Mouse (Mus musculus) ZHBTc4 (cell line): ENCODE results near the gene Atp8b3.

Experiments
- DNase-seq: peaks from one replicate; pipeline ENCODE4 v3.0.0-alpha.2; 2011; ENCODE audit warnings: low read depth, low spot score

Gene Atp8b3

DNA sequence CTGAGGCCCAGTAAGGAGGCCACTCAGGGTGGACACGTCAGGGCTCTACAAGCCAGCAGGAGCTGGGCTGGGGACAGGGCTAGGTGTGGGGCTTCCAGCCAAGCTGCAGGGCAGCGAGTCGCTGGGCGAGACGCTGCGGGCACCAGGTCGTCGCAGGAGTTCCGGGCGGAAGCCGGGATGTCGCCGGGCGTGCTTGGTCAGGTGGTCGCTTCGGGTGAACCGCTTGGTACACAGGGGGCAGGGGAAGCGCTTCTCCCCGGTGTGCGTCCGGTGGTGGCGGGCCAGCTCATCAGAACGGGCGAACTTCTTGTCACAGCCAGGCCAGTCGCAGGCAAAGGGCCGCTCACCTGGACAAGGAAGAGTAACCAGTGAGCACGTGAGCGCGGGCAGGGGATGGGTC, 30.0 kb upstream of the Atp8b3 start:
- DNase-seq, result no peak

DNA sequence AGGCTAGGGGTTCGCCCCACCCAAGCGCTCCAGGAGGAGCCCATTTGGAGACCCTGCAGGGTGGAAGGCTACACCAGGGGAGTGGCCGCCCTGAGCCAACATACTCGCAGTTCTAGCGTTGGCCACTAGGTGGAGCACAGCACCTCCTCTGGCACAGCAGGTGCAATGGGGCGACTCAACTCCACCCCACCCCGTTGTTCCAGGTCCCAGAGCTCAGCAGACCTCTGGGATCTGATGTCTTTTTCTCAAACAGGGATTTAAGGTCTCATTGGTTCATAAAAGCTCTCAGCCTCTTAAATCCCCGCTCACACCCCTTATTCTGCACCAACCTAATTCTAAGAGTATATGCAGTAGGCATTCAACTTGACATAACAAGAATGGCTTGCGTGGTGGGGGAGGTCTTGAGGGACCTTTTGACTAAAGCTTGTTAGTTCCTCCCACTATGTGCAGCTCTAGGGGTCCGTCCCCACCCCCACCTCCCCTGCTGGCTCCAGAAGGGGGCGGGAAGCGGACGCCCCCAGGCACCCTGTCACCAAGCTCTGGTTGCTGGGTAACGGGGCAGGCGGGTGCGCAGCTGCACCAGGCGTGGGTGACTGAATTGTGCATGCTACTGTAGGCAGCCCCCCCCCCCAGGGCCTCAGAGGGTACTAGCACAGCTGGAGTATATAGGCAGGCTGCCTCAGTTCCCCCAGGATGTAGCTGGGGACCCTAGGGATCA, 27.6 kb upstream of the Atp8b3 start:
- peak; percentile 92 for DNase-seq

DNA sequence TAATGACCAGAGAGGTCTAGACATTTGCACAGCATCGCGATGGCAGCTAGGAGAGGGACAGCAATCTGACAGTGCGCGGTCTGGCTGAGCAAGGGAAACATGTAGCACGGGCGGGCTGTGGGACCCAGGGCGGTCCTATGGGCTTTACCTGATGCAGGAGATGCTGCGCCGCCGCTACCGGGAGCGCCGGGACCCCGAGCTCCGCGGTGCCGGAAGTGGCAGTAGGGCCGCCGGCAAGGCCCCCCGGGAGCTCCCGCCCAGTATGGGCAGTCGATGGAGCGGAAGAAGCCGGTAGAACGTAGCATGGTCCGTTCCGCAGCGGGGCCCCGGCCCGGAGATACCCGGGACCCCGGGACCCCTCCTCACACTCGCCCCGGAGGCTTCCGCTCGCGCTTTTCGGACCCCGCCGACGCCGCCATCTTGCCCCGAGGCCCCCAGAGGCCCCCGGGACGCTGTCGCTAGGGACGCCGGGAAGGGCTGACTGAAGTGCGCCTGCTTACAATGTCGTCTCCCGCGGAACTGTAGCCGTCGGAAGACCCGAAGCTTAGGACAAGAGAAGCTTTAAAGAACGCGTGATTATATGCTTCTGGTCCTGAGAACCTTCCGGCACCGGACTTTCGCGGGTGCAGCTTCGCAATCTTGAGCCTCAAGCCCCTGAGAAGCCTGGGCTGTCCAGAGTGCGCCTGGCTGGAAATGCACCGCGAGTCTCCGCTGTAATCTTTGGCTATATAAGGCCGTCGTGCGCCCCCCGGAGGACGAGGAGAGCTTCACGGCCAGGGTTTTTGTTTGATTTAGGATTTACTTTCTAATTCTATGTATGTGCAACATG, 22.4 kb upstream of the Atp8b3 start, which contains the start of gene Rexo1:
TSS of gene Rexo1 (minus strand) at position 445 of the 829 bp plus-strand sequence.
- DNase-seq, result peak; percentile 96

DNA sequence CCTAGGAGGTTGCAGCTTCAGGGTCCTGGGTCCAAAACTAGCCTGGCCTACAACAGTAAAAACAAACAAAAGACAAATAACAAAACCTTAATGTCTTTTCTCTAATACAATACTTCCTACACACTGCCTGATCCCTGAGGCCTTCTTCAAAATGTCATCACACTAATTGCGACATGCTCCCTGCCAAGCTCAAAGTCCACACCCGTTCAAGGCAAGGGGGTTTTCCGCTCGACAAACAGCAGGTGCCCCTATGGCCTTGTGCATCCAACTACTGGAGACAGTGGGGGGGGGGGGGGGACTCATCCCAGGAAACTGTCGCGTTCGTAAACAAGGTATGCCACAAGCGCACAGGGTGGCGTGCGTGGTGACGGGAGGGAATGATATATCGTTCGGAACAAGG, 21.7 kb upstream of the Atp8b3 start:
- DNase-seq, result no peak

DNA sequence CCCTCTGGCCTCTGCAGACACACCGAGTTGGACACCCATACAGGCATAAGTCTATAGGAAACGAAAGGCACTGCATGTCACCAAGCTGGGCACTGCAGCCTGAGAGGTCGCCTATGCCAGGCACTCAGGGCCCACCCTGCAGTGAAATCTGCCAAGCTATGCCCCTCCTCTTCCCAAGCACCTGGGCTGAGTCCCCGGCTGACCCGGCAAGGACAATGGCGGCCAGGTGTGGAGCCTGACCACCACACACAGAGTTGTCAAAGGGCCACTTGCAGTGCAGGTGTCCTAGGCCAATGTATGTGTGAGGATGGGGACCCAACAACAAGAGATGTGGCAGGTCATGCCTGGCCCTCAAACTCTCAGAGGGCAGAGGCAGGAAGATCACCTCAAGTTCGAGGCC, 20.5 kb upstream of the Atp8b3 start:
- DNase-seq, result no peak

DNA sequence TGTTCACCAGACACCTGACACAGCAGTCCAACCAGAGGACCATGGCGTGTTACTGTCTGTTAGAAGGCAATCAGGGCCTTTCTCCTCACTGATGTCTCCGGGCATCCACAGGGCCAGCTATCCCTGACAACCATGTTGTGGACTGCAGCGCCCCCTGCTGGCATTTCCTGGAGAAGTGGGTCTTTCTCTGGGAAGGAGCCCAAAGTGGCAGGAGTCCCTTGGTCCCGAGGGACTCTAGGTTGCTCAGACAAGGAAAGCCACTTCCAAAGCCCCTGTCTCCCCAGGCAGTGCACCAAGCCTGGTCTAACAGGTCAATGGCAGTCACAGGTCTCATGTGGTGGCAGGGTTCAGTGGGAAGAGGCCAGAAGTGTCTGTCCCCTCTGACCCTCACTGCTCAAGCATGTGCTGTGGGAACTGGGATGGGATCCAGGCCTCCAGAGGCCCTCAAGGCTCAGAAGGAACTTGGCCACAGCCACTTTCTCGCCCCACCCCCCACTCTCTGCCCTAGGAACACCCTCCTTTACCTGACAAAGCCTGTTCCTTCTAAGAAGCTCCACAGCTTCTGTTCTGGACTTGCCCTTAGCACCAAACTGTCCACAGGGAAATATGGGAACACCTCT, 18.5 kb upstream of the Atp8b3 start:
- peak; percentile 83 for DNase-seq

DNA sequence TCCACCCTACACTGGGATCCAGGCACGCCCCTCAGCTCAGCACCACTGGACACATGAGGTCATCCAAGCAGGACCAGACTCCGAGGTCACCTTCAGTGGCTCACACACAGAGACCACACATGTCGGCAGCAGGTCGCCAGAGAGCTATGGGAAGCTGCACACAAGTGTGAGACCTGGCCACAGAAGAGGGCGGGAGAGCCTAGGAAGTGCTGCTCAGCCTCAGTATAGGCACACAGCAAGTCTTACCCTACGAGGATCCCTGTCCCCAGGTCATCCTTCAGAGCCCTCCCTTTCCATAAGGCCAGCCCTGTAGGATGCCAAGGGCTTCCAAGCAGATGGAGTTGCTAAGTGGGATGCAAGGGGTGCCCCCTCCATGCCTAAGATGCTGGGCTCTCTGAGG, 15.1 kb upstream of the Atp8b3 start:
- no peak for DNase-seq

DNA sequence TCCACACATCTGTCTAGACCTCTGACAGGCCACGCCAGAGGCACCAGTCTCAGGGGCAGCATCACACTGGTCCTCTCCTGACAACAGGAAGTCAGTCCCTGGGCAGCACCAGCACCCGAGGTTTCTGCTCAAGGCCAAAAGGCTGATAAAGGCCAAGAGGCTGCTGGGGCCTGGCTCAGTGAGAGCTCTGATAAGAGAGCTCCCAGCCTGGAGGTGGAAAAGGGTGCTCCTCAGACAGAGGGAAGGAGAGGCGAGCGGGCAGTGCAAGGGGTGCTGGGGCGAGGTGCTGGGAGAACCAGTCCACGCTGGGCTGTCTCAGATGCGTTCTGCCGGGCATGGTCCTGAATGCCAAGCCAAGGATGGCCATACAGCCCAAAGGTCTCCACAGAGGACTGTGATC, 14.7 kb upstream of the Atp8b3 start:
- DNase-seq, result no peak

DNA sequence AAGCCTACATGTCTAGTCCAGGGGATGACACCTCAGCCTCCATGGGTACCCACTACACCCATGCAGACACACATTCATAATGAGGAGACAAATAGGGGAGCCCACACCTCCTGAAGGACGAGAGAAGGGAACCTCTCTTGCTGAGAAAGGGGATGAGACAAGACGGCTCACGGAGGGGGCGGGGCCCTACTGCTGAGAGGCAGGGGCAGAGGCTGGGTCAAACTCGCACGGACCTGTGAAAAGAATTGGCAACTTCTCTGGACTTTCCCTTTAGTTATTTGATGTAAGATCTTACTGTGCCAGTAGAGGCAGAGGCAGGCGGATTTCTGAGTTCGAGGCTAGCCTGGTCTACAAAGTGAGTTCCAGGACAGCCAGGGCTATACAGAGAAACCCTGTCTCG, 13.4 kb upstream of the Atp8b3 start:
- peak; percentile 55 for DNase-seq

DNA sequence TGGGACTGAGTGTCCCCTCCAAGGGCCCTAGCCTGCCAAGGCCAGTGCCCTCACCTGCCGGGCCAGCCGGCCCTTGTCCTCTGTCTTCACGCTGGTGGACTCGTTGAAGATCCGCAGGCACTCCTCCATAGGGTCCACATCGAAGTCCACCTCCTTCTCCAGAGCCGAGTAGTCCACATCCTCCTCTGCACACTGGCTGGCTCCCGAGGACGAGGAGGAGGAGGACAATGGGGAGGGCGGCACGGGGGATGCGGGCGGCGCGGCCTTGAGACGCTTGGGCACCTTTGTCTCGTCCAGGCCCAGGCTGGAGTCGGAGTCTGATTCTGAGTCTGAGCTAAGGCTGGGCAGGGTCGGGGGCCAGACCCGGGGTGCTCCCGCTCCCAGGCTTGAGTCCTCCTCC, 10.4 kb upstream of the Atp8b3 start:
- DNase-seq, result no peak

DNA sequence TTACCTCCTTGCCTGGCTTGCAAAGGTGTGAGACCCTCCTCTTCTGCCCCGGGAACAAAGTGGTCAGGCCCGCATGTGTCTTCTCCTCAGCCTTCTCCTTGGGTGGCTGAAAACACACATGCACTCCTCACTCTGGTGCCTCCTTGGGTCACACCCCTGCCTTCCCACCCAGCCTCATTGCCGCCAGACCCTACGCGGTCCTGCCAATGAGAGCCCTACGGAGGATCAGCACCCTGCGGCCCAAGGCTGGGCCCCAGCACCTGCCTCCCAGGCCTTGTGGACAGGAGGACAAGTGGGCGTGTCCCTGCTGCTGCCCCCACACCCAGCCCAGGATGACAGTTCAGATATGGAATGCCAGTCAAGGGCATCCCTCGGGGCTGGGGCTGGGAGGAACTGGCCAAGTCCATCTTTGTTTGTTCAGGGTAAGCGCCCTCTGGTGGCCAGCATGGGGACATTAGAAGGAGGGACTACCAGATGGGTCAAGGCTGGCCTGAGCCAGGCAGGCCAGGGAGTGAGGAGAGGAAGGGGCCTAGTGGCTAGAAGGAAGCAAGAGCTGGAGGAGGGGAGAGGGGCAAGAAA, 9.6 kb upstream of the Atp8b3 start:
- DNase-seq, result peak; percentile 78

DNA sequence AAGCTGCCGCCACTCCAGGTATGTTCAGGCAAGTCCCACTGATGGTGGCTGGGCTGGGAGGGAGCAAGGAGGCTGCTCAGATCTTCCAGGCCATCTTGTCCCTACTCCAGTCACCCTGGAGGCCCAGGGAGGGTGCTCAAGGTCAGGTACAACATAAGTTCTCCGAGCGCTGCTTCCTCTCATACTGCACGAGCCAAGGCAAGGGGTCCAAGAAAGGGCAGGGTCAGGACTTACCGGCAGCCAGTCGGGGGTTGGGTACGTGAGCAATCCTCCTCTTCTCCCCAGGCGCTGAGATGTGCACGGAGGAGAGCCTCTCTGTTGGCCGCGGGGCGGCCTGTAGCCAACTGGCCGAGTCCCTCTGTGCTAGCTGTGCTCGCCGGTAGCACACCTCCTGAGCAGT, 8.6 kb upstream of the Atp8b3 start:
- DNase-seq, result no peak

DNA sequence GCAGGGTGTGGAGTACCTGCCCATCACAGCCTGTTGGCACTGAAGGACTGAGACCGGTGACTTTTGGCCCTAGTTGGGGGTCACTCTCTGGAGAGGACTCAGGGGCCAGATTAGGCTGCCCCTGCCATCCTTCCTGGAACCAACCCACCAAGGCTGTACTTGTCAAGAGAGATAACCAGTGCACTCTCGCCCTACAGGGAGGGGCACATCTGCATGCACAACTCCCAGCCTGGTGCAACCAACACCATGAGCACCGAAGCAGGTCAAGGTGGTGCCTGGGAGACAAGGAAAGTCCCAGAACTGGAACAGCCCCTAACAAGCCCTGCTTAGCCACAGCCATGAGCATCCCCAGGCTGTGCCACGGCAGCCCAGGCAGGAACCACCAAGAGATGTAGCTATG, 8.0 kb upstream of the Atp8b3 start:
- DNase-seq, result no peak

DNA sequence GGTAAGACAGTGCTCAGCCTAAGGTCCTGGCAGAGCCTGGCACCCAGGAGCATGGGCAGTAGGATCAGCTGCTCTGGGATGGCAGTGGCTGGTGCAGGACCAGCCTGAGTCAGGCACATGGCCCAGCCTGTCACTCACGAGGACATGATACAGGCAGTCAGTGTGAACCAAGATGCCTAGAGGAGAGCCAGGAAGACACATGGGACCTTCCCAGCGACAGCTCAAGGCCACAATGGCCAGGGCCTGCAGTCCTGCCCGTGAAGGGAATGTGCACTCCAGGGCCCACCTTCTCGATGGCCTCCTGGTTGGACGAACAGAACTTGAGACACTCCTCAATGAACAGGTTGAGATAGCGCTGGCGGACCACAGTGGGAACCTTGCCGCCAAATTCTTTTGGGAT, 6.7 kb upstream of the Atp8b3 start:
- DNase-seq, result no peak

DNA sequence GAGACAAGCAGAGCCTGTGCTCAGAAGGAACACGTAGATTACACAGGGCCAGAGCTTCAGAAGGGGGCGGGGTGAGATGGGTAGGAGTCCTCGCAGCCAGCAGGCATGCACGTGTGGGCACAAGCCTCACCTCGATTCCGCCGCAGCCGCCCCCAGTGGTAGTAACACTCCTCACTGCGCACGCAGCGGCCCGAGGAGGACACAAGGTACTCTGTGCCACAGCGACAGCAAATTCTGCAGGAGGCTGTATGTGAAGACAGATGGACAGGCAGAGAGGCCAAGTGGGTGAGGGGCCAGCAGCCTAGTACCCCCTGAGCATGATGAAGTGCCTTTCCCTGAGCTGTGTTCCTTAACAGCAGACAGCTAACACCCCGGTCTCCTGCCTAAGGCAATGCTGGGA, 4.9 kb upstream of the Atp8b3 start:
- DNase-seq, result no peak

DNA sequence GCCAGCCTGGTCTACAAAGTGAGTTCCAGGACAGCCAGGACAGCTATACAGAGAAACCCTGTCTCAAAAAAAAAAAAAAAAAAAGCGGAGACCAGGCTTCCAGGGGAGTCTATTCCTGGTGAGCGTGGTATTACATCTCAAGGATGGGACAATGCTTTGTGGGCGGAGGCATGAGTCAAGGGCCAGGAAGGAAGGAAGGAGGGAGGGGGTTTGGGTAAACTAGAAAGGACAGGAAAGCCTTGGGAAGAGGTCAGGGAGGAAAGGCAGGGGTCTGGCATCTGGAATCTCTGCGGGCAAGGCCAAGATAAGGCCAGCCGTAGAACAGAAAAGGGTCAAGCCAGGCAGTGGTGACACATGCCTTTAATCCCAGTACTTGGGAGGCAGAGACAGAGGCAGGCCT, 569 bp upstream of the Atp8b3 start:
- no peak for DNase-seq

DNA sequence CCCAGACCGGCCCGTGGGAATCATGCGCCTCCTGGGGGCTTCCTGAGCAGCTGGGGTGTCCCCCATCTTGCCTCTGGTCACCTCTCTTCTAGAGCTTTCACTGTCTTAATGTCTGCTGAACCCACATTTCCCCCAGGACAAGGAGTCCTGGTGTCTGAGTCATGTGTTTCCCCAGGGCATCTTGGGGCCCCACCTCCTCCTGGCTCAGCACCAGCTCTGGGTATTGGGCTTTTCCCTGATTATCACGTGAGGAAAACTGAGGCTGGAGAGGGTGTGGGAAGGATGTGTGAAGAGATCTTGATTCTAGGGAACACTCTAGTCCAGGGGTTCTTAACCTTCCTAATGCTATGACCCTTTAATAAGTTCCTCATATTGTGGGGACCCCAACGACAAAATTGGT, 744 bp downstream of the Atp8b3 start:
- no peak for DNase-seq

DNA sequence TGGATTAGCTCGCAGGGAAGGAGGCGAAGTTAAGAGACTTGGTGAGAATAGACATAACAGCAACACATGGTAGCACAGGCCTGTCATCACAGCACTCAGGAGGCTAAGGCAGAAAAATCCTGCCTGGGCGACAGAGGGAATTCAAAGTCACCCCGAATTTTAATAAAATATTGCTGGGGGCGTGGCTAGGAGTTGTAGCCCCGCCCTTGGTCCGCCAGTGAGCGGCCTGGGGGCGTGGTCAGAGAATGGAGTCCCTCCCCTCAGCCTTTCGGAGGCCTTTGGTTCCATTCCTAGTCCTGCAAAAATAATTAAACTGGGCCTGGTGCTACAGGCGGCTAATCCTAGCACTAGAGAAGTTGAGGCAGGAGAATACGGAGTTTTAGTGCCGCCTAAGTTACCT, 3.2 kb downstream of the Atp8b3 start:
- peak; percentile 76 for DNase-seq

DNA sequence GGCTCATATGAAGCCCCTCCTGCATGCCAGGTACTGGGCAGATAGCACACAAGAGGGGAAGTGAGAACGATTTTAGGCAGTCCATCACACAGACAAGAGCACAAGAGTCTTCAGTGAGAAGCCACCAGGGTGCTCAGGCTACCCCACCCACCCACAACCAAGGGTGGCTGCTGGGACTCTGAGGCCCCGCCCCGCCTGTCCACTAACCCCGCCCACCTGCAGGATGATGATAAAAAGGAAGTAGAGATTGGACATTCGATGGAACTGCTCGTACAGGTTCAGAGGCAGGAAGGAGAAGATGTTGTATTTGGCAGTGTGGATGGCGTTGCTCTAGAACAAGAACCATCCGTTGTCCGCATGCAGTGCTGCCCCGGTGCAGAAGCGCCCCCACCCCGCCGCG, 3.9 kb downstream of the Atp8b3 start:
- DNase-seq, result peak; percentile 85

DNA sequence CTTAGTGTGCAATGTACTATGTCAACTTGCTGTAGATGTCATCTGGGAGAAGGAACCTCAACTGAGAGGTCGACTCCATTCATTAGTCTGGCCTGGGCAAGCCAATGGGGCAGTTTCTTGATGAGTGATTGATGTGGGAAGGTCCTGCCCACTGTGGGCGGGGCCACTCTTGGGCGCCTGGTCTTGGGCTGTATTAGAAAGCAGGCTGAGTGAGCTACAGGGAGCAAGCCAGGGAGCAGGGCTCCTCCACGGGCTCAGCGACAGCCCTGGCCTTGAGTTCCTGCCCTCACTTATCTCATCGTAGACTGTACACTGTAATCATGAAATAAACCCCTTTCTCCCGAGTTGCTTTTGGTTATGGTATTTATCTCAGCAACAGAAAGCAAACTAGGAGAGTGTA, 5.2 kb downstream of the Atp8b3 start:
- DNase-seq, result peak; percentile 88

DNA sequence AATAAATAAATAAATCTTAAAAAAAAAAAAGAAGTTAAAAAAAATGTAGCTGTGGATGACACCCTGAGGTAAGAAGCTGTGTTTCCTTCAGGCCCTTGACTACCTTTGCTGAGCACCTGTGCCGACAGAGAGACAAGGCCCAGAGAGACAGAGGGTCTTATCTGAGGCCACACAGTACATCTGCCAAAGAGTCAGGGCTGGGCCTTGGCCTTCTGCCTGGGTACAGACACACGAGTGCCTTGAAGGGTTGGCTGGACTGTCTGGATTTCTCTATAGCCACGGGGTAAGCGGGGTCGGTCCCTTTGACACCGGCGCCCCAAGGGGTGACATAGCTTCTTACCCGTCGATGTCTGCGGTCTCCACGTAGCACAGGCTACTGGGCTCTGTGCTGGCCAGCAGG, 6.1 kb downstream of the Atp8b3 start:
- DNase-seq, result no peak

DNA sequence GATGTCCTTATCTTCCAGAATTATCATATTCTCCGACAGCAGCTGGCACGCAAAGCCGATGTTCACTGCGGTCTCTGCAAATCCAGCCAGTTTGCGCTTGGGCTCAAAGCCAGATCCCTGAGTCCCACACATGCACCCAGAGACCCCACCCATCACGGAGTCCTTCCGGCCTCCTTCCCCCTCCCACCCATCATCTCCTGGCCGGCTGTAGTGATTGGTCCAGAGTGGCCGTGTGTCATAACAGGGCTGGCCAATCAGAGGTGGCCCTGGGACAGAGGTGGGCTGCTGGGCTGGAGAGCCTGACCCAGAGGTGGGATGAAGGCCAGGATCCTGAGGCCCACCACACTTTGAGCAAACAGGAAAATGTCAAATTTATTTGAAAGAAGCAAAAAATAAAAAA, 12.8 kb downstream of the Atp8b3 start:
- DNase-seq, result peak; percentile 80
